Mouse (Mus musculus): ENCODE data around the gene Ksr1. TPM values are rescaled to one million over a fixed set of nuclear protein-coding genes. Genes with fewer than 3 reads are reported as not detected.

Gene Ksr1
- polyA plus RNA-seq, 1 experiment from 2014 or later, result 5.7 TPM

GRCm38 (mm10) chr11:79125775-79126174, 20.4 kb downstream of the Ksr1 start:
- ATAC-seq (ENCODE audit: insufficient read depth, low FRiP score, low TSS enrichment), result no peak
- DNase-seq (ENCODE audit: low spot score), result no peak
- WGBS, result 77% methylated on average over 8 of the region's 8 CpGs

GRCm38 (mm10) chr11:79122556-79122955, 23.7 kb downstream of the Ksr1 start:
- no peak overlapping the region for H3K27ac ChIP-seq (ENCODE audit: low read depth, low read length)
- no peak for ATAC-seq (ENCODE audit: insufficient read depth, low FRiP score, low TSS enrichment)
- no peaks in the 10 kb centered on the region for H3K27me3 ChIP-seq (ENCODE audit: control insufficient read depth, insufficient read depth, low read length)
- H3K9ac ChIP-seq (ENCODE audit: low read length), result no peak overlapping the region
- no peak overlapping the region for H3K4me2 ChIP-seq (ENCODE audit: low read depth)
- H3K9me3 ChIP-seq (ENCODE audit: control insufficient read depth, low read length), result no peaks in the 10 kb centered on the region
- 90% methylated on average over 10 of the region's 10 CpGs for WGBS
- DNase-seq (ENCODE audit: low spot score), result no peak
- no peaks in the 10 kb centered on the region for H3K36me3 ChIP-seq (ENCODE audit: control insufficient read depth, insufficient read depth, low read length)
- H3K4me1 ChIP-seq (ENCODE audit: control insufficient read depth, insufficient read depth, low read length), result 0 out of 2 replicates have a peak, but pooled peaks cover 3% of the 10 kb centered on the region
- H3K4me3 ChIP-seq (ENCODE audit: low read depth, low read length), result no peak overlapping the region

More at GRCm38 (mm10) chr11:79125775-79126174, 20.4 kb downstream of the Ksr1 start:
- Histone ChIP-seq H3K27me3 (ENCODE audit: control insufficient read depth, insufficient read depth, low read length) (no peaks in the 10 kb centered on the region), H3K36me3 (ENCODE audit: control insufficient read depth, insufficient read depth, low read length) (no peaks in the 10 kb centered on the region), H3K9ac (ENCODE audit: low read length) (no peak overlapping the region), H3K4me3 (ENCODE audit: low read depth, low read length) (no peak overlapping the region), H3K9me3 (ENCODE audit: control insufficient read depth, low read length) (no peaks in the 10 kb centered on the region), H3K4me2 (ENCODE audit: low read depth) (no peak overlapping the region), H3K4me1 (ENCODE audit: control insufficient read depth, insufficient read depth, low read length) (no peaks in the 10 kb centered on the region), H3K27ac (ENCODE audit: low read depth, low read length) (no peak overlapping the region)

DNA sequence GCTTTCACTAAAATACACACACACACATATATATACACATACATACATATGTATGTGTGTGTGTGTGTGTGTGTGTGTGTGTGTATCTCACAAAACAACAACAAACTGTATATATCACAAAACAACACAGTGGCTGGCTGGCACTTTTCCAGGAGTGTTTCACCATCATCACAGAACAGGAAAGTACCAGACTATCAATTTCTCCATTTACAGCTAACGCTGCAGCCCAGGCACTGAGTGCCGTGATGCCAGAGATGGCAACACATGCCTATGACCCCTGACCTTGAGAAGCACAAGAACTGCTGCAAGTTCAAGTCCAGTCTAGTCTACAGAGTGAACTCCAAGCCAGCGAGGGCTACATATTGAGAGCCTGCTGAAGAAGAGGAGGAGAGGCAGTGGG, 26.1 kb downstream of the Ksr1 start:
- H3K9ac ChIP-seq (ENCODE audit: low read length), result no peak overlapping the region
- no peaks in the 10 kb centered on the region for H3K9me3 ChIP-seq (ENCODE audit: control insufficient read depth, low read length)
- H3K4me2 ChIP-seq (ENCODE audit: low read depth), result no peak overlapping the region
- no peak for ATAC-seq (ENCODE audit: insufficient read depth, low FRiP score, low TSS enrichment)
- peaks cover 14% of the 10 kb centered on the region for H3K4me1 ChIP-seq (ENCODE audit: control insufficient read depth, insufficient read depth, low read length)
- H3K4me3 ChIP-seq (ENCODE audit: low read depth, low read length), result no peak overlapping the region
- no peaks in the 10 kb centered on the region for H3K27me3 ChIP-seq (ENCODE audit: control insufficient read depth, insufficient read depth, low read length)
- no peaks in the 10 kb centered on the region for H3K36me3 ChIP-seq (ENCODE audit: control insufficient read depth, insufficient read depth, low read length)
- DNase-seq (ENCODE audit: low spot score), result no peak
- no peak overlapping the region for H3K27ac ChIP-seq (ENCODE audit: low read depth, low read length)
- WGBS, result 81% methylated on average over 3 of the region's 3 CpGs

- H3K4me3 ChIP-seq (ENCODE audit: low read depth, low read length), result no peak overlapping the region
- no peak overlapping the region for H3K9ac ChIP-seq (ENCODE audit: low read length)
- peaks cover 14% of the 10 kb centered on the region for H3K4me1 ChIP-seq (ENCODE audit: control insufficient read depth, insufficient read depth, low read length)
- no peaks in the 10 kb centered on the region for H3K27me3 ChIP-seq (ENCODE audit: control insufficient read depth, insufficient read depth, low read length)
- DNase-seq (ENCODE audit: low spot score) (no peak), ATAC-seq (ENCODE audit: insufficient read depth, low FRiP score, low TSS enrichment) (no peak)
- H3K27ac ChIP-seq (ENCODE audit: low read depth, low read length), result no peak overlapping the region
- WGBS, result 77% methylated on average over 5 of the region's 5 CpGs
- H3K9me3 ChIP-seq (ENCODE audit: control insufficient read depth, low read length), result no peaks in the 10 kb centered on the region
- H3K4me2 ChIP-seq (ENCODE audit: low read depth), result no peak overlapping the region
- no peaks in the 10 kb centered on the region for H3K36me3 ChIP-seq (ENCODE audit: control insufficient read depth, insufficient read depth, low read length)
These were observed 27.3 kb downstream of the Ksr1 start for GRCm38 (mm10) chr11:79118918-79119377.

DNA sequence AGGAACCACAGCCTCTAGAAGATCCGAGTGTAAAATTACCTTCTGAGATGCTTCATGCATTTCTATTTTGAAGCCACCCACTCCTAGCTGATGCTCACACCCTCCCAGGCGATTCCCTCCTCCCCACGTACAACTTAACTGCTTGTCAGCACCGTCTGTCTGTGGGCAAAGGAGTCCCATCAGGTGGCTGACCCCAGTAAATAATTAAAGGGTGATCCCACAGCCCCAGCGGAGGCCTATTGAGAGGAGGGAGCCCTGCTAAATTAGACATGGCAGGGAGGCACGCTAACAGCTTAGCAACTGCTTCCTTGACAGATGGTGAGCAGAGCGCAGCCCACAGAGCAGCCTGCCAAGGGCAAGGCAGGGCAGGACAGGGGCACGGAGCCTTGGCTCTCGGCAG, 29.5 kb downstream of the Ksr1 start:
- Histone ChIP-seq H3K4me2 (ENCODE audit: low read depth) (no peak overlapping the region), H3K9me3 (ENCODE audit: control insufficient read depth, low read length) (no peaks in the 10 kb centered on the region), H3K4me1 (ENCODE audit: control insufficient read depth, insufficient read depth, low read length) (peaks cover 17% of the 10 kb centered on the region), H3K36me3 (ENCODE audit: control insufficient read depth, insufficient read depth, low read length) (no peaks in the 10 kb centered on the region), H3K9ac (ENCODE audit: low read length) (no peak overlapping the region), H3K27me3 (ENCODE audit: control insufficient read depth, insufficient read depth, low read length) (no peaks in the 10 kb centered on the region), H3K4me3 (ENCODE audit: low read depth, low read length) (no peak overlapping the region), H3K27ac (ENCODE audit: low read depth, low read length) (no peak overlapping the region)
- ATAC-seq (ENCODE audit: insufficient read depth, low FRiP score, low TSS enrichment) (peak; percentile 20; the same call in 1 of the 2 replicates), DNase-seq (ENCODE audit: low spot score) (peak; percentile 41)
- WGBS, result 15% methylated on average over 9 of the region's 9 CpGs

DNA sequence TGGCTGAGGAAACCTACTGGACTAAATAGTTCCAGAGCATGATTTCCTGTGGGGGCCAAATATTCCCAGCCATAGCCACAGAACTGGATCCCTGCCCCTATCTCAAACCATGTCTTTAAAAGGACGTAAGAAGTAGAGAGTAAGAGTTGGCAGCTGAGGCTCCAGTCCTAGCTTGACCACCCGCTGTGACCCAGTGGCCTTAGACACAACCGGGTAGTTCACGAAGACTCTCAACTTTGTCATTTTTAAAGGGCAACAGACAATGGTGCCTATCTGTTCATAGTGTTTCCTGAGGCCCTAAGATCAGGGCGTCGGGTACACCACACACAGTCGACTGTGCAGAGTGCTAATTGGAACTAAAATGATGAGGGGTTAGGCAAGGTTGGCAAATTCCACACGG, 30.5 kb downstream of the Ksr1 start:
- Histone ChIP-seq H3K27me3 (ENCODE audit: control insufficient read depth, insufficient read depth, low read length) (no peaks in the 10 kb centered on the region), H3K9me3 (ENCODE audit: control insufficient read depth, low read length) (no peaks in the 10 kb centered on the region), H3K9ac (ENCODE audit: low read length) (no peak overlapping the region), H3K4me2 (ENCODE audit: low read depth) (no peak overlapping the region), H3K4me1 (ENCODE audit: control insufficient read depth, insufficient read depth, low read length) (peaks cover 17% of the 10 kb centered on the region), H3K4me3 (ENCODE audit: low read depth, low read length) (no peak overlapping the region), H3K36me3 (ENCODE audit: control insufficient read depth, insufficient read depth, low read length) (no peaks in the 10 kb centered on the region), H3K27ac (ENCODE audit: low read depth, low read length) (no peak overlapping the region)
- DNase-seq (ENCODE audit: low spot score), result no peak
- no peak for ATAC-seq (ENCODE audit: insufficient read depth, low FRiP score, low TSS enrichment)
- WGBS, result 78% methylated on average over 8 of the region's 8 CpGs

DNA sequence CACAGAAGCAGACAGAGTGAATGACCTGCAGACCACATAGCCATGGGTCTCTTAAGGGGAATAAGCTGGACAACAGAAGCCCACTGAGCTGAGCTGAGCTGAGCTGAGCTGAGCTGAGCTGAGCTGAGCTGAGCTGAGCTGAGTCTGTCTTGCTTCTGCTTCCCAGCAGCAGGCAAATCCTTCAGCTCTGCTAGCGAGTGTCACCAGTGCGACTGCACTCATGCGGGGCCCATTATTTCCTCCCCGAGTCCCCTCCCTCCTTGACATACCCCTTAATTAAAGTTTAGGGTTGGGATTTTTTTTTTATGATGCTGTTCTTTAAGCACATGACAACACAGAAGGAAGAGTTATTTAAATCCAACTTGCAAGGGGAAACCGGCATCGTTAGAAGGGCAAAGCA, 32.1 kb downstream of the Ksr1 start:
- no peak overlapping the region for H3K27ac ChIP-seq (ENCODE audit: low read depth, low read length)
- H3K4me1 ChIP-seq (ENCODE audit: control insufficient read depth, insufficient read depth, low read length), result peaks cover 17% of the 10 kb centered on the region
- ATAC-seq (ENCODE audit: insufficient read depth, low FRiP score, low TSS enrichment), result no peak

GRCm38 (mm10) chr11:79113397-79113796, 32.8 kb downstream of the Ksr1 start:
- Histone ChIP-seq H3K9ac (ENCODE audit: low read length) (no peak overlapping the region), H3K4me3 (ENCODE audit: low read depth, low read length) (no peak overlapping the region), H3K27ac (ENCODE audit: low read depth, low read length) (no peak overlapping the region), H3K9me3 (ENCODE audit: control insufficient read depth, low read length) (no peaks in the 10 kb centered on the region), H3K4me1 (ENCODE audit: control insufficient read depth, insufficient read depth, low read length) (peaks cover 14% of the 10 kb centered on the region), H3K27me3 (ENCODE audit: control insufficient read depth, insufficient read depth, low read length) (no peaks in the 10 kb centered on the region), H3K4me2 (ENCODE audit: low read depth) (no peak overlapping the region), H3K36me3 (ENCODE audit: control insufficient read depth, insufficient read depth, low read length) (no peaks in the 10 kb centered on the region)
- WGBS, result 85% methylated on average over 4 of the region's 4 CpGs
- no peak for ATAC-seq (ENCODE audit: insufficient read depth, low FRiP score, low TSS enrichment)
- no peak for DNase-seq (ENCODE audit: low spot score)

More for the DNA sequence above, 32.1 kb downstream of the Ksr1 start:
- Histone ChIP-seq H3K9me3 (ENCODE audit: control insufficient read depth, low read length) (no peaks in the 10 kb centered on the region), H3K36me3 (ENCODE audit: control insufficient read depth, insufficient read depth, low read length) (no peaks in the 10 kb centered on the region), H3K4me3 (ENCODE audit: low read depth, low read length) (no peak overlapping the region), H3K4me2 (ENCODE audit: low read depth) (no peak overlapping the region), H3K27me3 (ENCODE audit: control insufficient read depth, insufficient read depth, low read length) (no peaks in the 10 kb centered on the region), H3K9ac (ENCODE audit: low read length) (no peak overlapping the region)
- DNase-seq (ENCODE audit: low spot score), result no peak
- WGBS, result 78% methylated on average over 6 of the region's 6 CpGs

- H3K4me3 ChIP-seq (ENCODE audit: low read depth, low read length), result no peak overlapping the region
- H3K27me3 ChIP-seq (ENCODE audit: control insufficient read depth, insufficient read depth, low read length), result no peaks in the 10 kb centered on the region
- peaks cover 14% of the 10 kb centered on the region for H3K4me1 ChIP-seq (ENCODE audit: control insufficient read depth, insufficient read depth, low read length)
- 78% methylated on average over 19 of the region's 19 CpGs for WGBS
- no peak overlapping the region for H3K27ac ChIP-seq (ENCODE audit: low read depth, low read length)
- no peaks in the 10 kb centered on the region for H3K9me3 ChIP-seq (ENCODE audit: control insufficient read depth, low read length)
- H3K36me3 ChIP-seq (ENCODE audit: control insufficient read depth, insufficient read depth, low read length), result no peaks in the 10 kb centered on the region
- no peak overlapping the region for H3K9ac ChIP-seq (ENCODE audit: low read length)
- no peak overlapping the region for H3K4me2 ChIP-seq (ENCODE audit: low read depth)
- DNase-seq (ENCODE audit: low spot score), result no peak
- no peak for ATAC-seq (ENCODE audit: insufficient read depth, low FRiP score, low TSS enrichment)
These were observed 33.5 kb downstream of the Ksr1 start for GRCm38 (mm10) chr11:79112559-79113302.

Measured in neural tube, embryonic 11.5 days (tissue).